14 mouse cellular contexts compared by ENCODE assay signal in the genomic region with DNA sequence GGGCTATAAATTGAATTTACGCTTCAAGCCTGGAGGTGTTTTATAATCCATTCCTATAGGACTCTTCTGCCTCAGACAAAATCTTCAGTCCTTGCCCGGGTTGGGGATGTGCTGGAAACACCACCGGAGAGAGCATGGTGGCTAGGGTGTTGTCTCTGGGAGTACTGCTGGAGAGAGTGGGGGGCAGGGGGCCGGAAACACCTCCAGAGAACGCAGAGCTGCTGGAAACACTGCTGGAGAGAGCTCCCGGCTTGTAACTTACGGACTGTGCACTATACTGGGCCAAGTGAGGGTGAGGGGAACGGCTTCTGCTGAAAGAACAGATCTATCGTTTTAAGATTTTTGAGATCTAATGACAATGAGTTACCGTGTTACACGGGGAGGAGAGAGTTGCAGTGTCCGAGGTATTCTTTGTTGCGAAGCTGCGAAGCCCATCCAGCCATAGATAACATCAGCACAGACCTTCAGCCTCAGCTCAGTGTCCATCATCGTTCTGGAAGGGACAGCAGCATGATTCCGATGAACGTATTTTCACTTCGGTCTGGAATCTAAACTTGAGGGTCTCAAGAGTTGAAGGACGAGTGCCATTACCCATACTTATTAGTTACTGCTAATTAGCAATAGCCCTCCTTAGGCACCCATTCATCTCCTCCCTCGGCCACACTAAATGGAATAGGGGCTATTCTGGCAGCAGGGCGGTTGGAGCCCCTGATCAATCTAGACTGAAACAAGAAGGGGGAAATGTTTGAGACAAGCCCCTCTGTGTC.
DNase-seq lines count a peak whose midpoint lies in the region; ATAC-seq lines count a peak whose summit lies in the region.
"Had no signal": no experiment of that assay in that cellular context is flagged by ENCODE, and none has a peak within 500 bp of the region (broad histone marks: within the 10 kb centered on the region; RNA-seq: fewer than 3 reads in every experiment).

No protein-coding gene starts in this region.

- no peak overlapping the region for H3K9ac ChIP-seq in heart, embryonic 11.5 days (ENCODE audit: low read depth, low read length)
- no peak overlapping the region; the same call in 1 of the 2 replicates for H3K9ac ChIP-seq in forebrain, embryonic 12.5 days
- peak overlapping the region; percentile 41; the same call in 1 of the 2 replicates for H3K9ac ChIP-seq in neural tube, embryonic 13.5 days
- H3K9ac ChIP-seq: liver, embryonic 12.5 days; midbrain, embryonic 15.5 days had no signal

- 49% methylated on average over 21 of the region's 21 CpGs for WGBS in heart, embryonic 11.5 days (ENCODE audit: insufficient replicate concordance)
- 32% methylated on average over 21 of the region's 21 CpGs for WGBS in forebrain, embryonic 12.5 days
- WGBS in neural tube, embryonic 13.5 days = 21% methylated on average over 21 of the region's 21 CpGs

- no peak overlapping the region for H3K27ac ChIP-seq in heart, embryonic 11.5 days (ENCODE audit: low read depth, low read length)
- no peak overlapping the region for H3K27ac ChIP-seq in forebrain, embryonic 12.5 days
- H3K27ac ChIP-seq in neural tube, embryonic 13.5 days (replicated peaks) = no peak overlapping the region
- H3K27ac ChIP-seq: liver, embryonic 12.5 days; midbrain, embryonic 15.5 days had no signal

- H3K4me3 ChIP-seq in heart, embryonic 11.5 days (ENCODE audit: low read depth, low read length) = no peak overlapping the region; the same call in 1 of the 2 replicates
- H3K4me3 ChIP-seq in forebrain, embryonic 12.5 days (replicated peaks) = no peak overlapping the region
- H3K4me3 ChIP-seq in neural tube, embryonic 13.5 days = no peak overlapping the region
- H3K4me3 ChIP-seq: liver, embryonic 12.5 days; midbrain, embryonic 15.5 days had no signal

- peak overlapping the region; percentile 41 for H3K4me2 ChIP-seq in heart, embryonic 11.5 days
- peak overlapping the region; percentile 32 for H3K4me2 ChIP-seq in forebrain, embryonic 12.5 days
- peak overlapping the region; percentile 42 for H3K4me2 ChIP-seq in neural tube, embryonic 13.5 days
- H3K4me2 ChIP-seq: liver, embryonic 12.5 days; midbrain, embryonic 15.5 days had no signal

- no peaks in the 10 kb centered on the region for H3K9me3 ChIP-seq in heart, embryonic 11.5 days (replicated peaks; ENCODE audit: control insufficient read depth, low read length)
- H3K9me3 ChIP-seq in forebrain, embryonic 12.5 days = no peaks in the 10 kb centered on the region
- H3K9me3 ChIP-seq in neural tube, embryonic 13.5 days = no peaks in the 10 kb centered on the region
- H3K9me3 ChIP-seq: liver, embryonic 12.5 days; midbrain, embryonic 15.5 days had no signal

- peaks cover 5% of the 10 kb centered on the region; the same call in 1 of the 2 replicates for H3K4me1 ChIP-seq in heart, embryonic 11.5 days (ENCODE audit: control insufficient read depth, insufficient read depth, low read length)
- H3K4me1 ChIP-seq in forebrain, embryonic 12.5 days = peaks cover 20% of the 10 kb centered on the region
- peaks cover 21% of the 10 kb centered on the region for H3K4me1 ChIP-seq in neural tube, embryonic 13.5 days (replicated peaks)

- H3K27me3 ChIP-seq in heart, embryonic 11.5 days (ENCODE audit: control insufficient read depth, insufficient read depth, low read length) = no peaks in the 10 kb centered on the region
- H3K27me3 ChIP-seq in forebrain, embryonic 12.5 days = peaks cover 9% of the 10 kb centered on the region
- peaks cover 29% of the 10 kb centered on the region; the same call in 1 of the 2 replicates for H3K27me3 ChIP-seq in neural tube, embryonic 13.5 days
- H3K27me3 ChIP-seq: liver, embryonic 12.5 days; midbrain, embryonic 15.5 days had no signal

- no peaks in the 10 kb centered on the region for H3K36me3 ChIP-seq in heart, embryonic 11.5 days (ENCODE audit: control insufficient read depth, insufficient read depth, low read length)
- H3K36me3 ChIP-seq in forebrain, embryonic 12.5 days (replicated peaks) = no peaks in the 10 kb centered on the region
- no peaks in the 10 kb centered on the region for H3K36me3 ChIP-seq in neural tube, embryonic 13.5 days
- H3K36me3 ChIP-seq: liver, embryonic 12.5 days; midbrain, embryonic 15.5 days had no signal

- ATAC-seq in heart, embryonic 11.5 days (replicated peaks; ENCODE audit: insufficient number of reproducible peaks, low FRiP score, low TSS enrichment) = no peak
- no peak for ATAC-seq in forebrain, embryonic 12.5 days (ENCODE audit: low FRiP score)
- no peak for ATAC-seq in neural tube, embryonic 13.5 days (ENCODE audit: low read depth)
- ATAC-seq: liver, embryonic 12.5 days; midbrain, embryonic 15.5 days had no signal

- DNase-seq in heart, adult 9 months (ENCODE audit: low spot score in 2 of 2) = no peak
- DNase-seq in kidney, postnatal 10 days = peak; percentile 26
- DNase-seq in kidney, adult 8-10 months = no peak
- DNase-seq in frontal cortex, postnatal 14 days (ENCODE audit: low spot score in 2 of 2) = no peak
- DNase-seq in right cerebral cortex, postnatal 25 days = no peak
- DNase-seq: adrenal gland, adult 8-10 months; B cell, adult 2 months; cerebellum, adult 18-20 months; retina, postnatal 1 day had no signal
